Mouse (Mus musculus): ENCODE results near the gene Rbfox1. TPM values are rescaled to one million over a fixed set of nuclear protein-coding genes. Genes with fewer than 3 reads are reported as not detected.

Rbfox1 gene
- polyA plus RNA-seq, 1 experiment = 0.21 TPM

- Histone ChIP-seq H3K36me3 (replicated peaks; ENCODE audit: low read length) (no peaks in the 10 kb centered on the region), H3K9me3 (no peaks in the 10 kb centered on the region), H3K4me1 (no peaks in the 10 kb centered on the region), H3K27me3 (replicated peaks) (no peaks in the 10 kb centered on the region), H3K4me3 (replicated peaks) (no peak overlapping the region)
- no peak for TF ChIP-seq GATA1 (IDR thresholded peaks at IDR 0.05; ENCODE audit: borderline replicate concordance, low read length)
- TF ChIP-seq FLI1 (IDR thresholded peaks at IDR 0.05; ENCODE audit: low read length) = no peak
Observed at GRCm38 (mm10) chr16:7302416-7302815, 1417.3 kb downstream of the Rbfox1 start.

- no peaks in the 10 kb centered on the region for H3K36me3 ChIP-seq (replicated peaks; ENCODE audit: low read length)
- no peaks in the 10 kb centered on the region for H3K4me1 ChIP-seq
- TF ChIP-seq GATA1 (IDR thresholded peaks at IDR 0.05; ENCODE audit: borderline replicate concordance, low read length) = no peak
- peaks cover 8% of the 10 kb centered on the region; the same call in 1 of the 2 replicates for H3K9me3 ChIP-seq
- no peaks in the 10 kb centered on the region for H3K27me3 ChIP-seq (replicated peaks)
- H3K4me3 ChIP-seq (replicated peaks) = no peak overlapping the region
Observed at GRCm38 (mm10) chr16:7329196-7329595, 1444.0 kb downstream of the Rbfox1 start.

- H3K4me3 ChIP-seq (replicated peaks) = no peak overlapping the region
- H3K4me1 ChIP-seq = no peaks in the 10 kb centered on the region
- TF ChIP-seq GATA1 (IDR thresholded peaks at IDR 0.05; ENCODE audit: borderline replicate concordance, low read length) (no peak), FLI1 (IDR thresholded peaks at IDR 0.05; ENCODE audit: low read length) (no peak)
- H3K9me3 ChIP-seq = no peaks in the 10 kb centered on the region
- no peaks in the 10 kb centered on the region for H3K27me3 ChIP-seq (replicated peaks)
- no peaks in the 10 kb centered on the region for H3K36me3 ChIP-seq (replicated peaks; ENCODE audit: low read length)
Observed at GRCm38 (mm10) chr16:7341186-7341585, 1456.0 kb downstream of the Rbfox1 start.

- no peaks in the 10 kb centered on the region for H3K36me3 ChIP-seq (replicated peaks; ENCODE audit: low read length)
- H3K27me3 ChIP-seq (replicated peaks) = no peaks in the 10 kb centered on the region
- no peaks in the 10 kb centered on the region for H3K9me3 ChIP-seq
- no peak overlapping the region for H3K4me3 ChIP-seq (replicated peaks)
- H3K4me1 ChIP-seq = no peaks in the 10 kb centered on the region
- no peak for TF ChIP-seq FLI1 (IDR thresholded peaks at IDR 0.05; ENCODE audit: low read length)
- no peak for TF ChIP-seq GATA1 (IDR thresholded peaks at IDR 0.05; ENCODE audit: borderline replicate concordance, low read length)
Observed at GRCm38 (mm10) chr16:7345298-7345697, 1460.1 kb downstream of the Rbfox1 start.

GRCm38 (mm10) chr16:7346001-7346625 lies 1461.0 kb downstream of the Rbfox1 start:
- Histone ChIP-seq H3K36me3 (replicated peaks; ENCODE audit: low read length) (no peaks in the 10 kb centered on the region), H3K4me3 (replicated peaks) (no peak overlapping the region), H3K4me1 (no peaks in the 10 kb centered on the region), H3K27me3 (replicated peaks) (no peaks in the 10 kb centered on the region), H3K9me3 (peaks cover 5% of the 10 kb centered on the region; the same call in 1 of the 2 replicates)
- TF ChIP-seq GATA1 (IDR thresholded peaks at IDR 0.05; ENCODE audit: borderline replicate concordance, low read length) (no peak), FLI1 (IDR thresholded peaks at IDR 0.05; ENCODE audit: low read length) (no peak)

GRCm38 (mm10) chr16:7347522-7348165 lies 1462.5 kb downstream of the Rbfox1 start:
- peaks cover 5% of the 10 kb centered on the region; the same call in 1 of the 2 replicates for H3K9me3 ChIP-seq
- H3K36me3 ChIP-seq (replicated peaks; ENCODE audit: low read length) = no peaks in the 10 kb centered on the region
- H3K4me1 ChIP-seq = no peaks in the 10 kb centered on the region
- H3K4me3 ChIP-seq (replicated peaks) = no peak overlapping the region
- no peaks in the 10 kb centered on the region for H3K27me3 ChIP-seq (replicated peaks)
- TF ChIP-seq GATA1 (IDR thresholded peaks at IDR 0.05; ENCODE audit: borderline replicate concordance, low read length) (no peak), FLI1 (IDR thresholded peaks at IDR 0.05; ENCODE audit: low read length) (no peak)

- Histone ChIP-seq H3K9me3 (peaks cover 9% of the 10 kb centered on the region; the same call in 1 of the 2 replicates), H3K36me3 (replicated peaks; ENCODE audit: low read length) (no peaks in the 10 kb centered on the region), H3K27me3 (replicated peaks) (no peaks in the 10 kb centered on the region), H3K4me3 (replicated peaks) (peak overlapping the region; percentile 23), H3K4me1 (no peaks in the 10 kb centered on the region)
- no peak for TF ChIP-seq FLI1 (IDR thresholded peaks at IDR 0.05; ENCODE audit: low read length)
- no peak for TF ChIP-seq GATA1 (IDR thresholded peaks at IDR 0.05; ENCODE audit: borderline replicate concordance, low read length)
Observed at GRCm38 (mm10) chr16:7352808-7353207, 1467.7 kb downstream of the Rbfox1 start.

GRCm38 (mm10) chr16:7354116-7354515 lies 1469.0 kb downstream of the Rbfox1 start:
- Histone ChIP-seq H3K36me3 (replicated peaks; ENCODE audit: low read length) (no peaks in the 10 kb centered on the region), H3K4me1 (no peaks in the 10 kb centered on the region), H3K27me3 (replicated peaks) (no peaks in the 10 kb centered on the region), H3K9me3 (peaks cover 9% of the 10 kb centered on the region; the same call in 1 of the 2 replicates), H3K4me3 (replicated peaks) (no peak overlapping the region)
- TF ChIP-seq GATA1 (IDR thresholded peaks at IDR 0.05; ENCODE audit: borderline replicate concordance, low read length) (no peak), FLI1 (IDR thresholded peaks at IDR 0.05; ENCODE audit: low read length) (no peak)

- Histone ChIP-seq H3K4me1 (no peaks in the 10 kb centered on the region), H3K4me3 (replicated peaks) (no peak overlapping the region), H3K36me3 (replicated peaks; ENCODE audit: low read length) (no peaks in the 10 kb centered on the region), H3K27me3 (replicated peaks) (no peaks in the 10 kb centered on the region), H3K9me3 (no peaks in the 10 kb centered on the region)
- TF ChIP-seq FLI1 (IDR thresholded peaks at IDR 0.05; ENCODE audit: low read length) (no peak), GATA1 (IDR thresholded peaks at IDR 0.05; ENCODE audit: borderline replicate concordance, low read length) (no peak)
Observed at GRCm38 (mm10) chr16:7359043-7359442, 1473.9 kb downstream of the Rbfox1 start.

GRCm38 (mm10) chr16:7360706-7361105 lies 1475.6 kb downstream of the Rbfox1 start:
- no peak for TF ChIP-seq GATA1 (IDR thresholded peaks at IDR 0.05; ENCODE audit: borderline replicate concordance, low read length)
- TF ChIP-seq FLI1 (IDR thresholded peaks at IDR 0.05; ENCODE audit: low read length) = no peak
- Histone ChIP-seq H3K9me3 (no peaks in the 10 kb centered on the region), H3K4me3 (replicated peaks) (no peak overlapping the region), H3K36me3 (replicated peaks; ENCODE audit: low read length) (no peaks in the 10 kb centered on the region), H3K27me3 (replicated peaks) (no peaks in the 10 kb centered on the region), H3K4me1 (no peaks in the 10 kb centered on the region)

Data from megakaryocyte, embryonic 14.5 days (primary cell).